Mouse (Mus musculus): ENCODE data around the gene Clgn.
"Not testable (repeated sequence)": the region's sequence is repeated elsewhere in the genome, so short reads cannot be mapped to it uniquely, and the experiment has no call there.

Gene Clgn

DNA sequence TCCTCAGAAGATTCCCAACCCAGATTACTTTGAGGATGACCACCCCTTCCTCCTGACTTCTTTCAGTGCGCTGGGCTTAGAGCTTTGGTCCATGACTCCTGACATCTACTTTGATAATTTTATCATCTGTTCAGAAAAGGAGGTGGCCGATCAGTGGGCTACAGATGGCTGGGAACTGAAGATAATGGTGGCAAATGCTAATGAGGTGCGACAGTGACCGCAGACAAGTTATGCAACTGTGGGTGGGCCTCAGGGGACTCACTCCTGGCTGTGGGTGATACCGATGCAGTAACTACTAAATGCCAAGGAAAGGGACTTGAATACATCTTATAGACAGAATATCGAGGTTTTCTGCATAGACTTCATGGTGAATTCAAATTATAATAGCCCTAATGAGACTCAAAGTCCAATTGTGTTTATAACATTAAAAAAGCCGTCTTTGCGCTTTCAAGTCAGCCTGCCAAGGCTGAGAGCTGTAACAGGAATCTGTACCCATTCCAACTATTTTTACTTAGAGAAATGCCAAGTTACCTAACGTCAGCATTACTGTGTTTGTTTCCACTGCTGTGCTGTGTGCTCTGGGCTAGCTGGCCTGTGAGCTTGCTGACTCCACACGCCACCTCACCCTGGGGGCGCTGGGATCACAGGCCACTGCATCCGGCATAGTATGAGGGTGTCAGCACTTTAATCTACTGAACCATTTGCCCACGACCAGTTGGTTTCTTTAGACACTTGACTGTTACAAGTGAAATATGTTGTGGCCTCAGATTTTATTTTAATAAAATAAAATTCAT lies 33.6 kb downstream of the Clgn start:
- no peak for DNase-seq

DNA sequence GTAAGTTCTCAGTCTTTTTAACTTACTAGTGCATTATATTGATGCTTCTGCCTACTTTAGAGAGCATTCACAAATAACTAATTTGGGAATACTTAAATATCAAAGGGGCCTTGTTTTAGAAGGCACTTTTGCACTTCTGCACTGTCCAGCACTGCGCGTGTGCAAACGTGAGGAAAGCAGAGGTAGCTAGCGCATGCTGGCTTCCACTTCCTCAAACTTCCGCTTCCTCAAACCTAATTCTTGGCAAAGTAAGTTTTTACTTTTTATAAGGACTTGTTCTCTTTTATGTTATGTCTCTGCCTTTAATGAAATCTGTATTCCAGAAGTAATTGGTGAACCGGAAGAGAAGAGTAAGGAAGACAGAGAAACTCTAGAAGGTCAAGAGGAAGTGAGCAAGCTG lies 35.5 kb downstream of the Clgn start:
- DNase-seq, result no peak

- no peak for DNase-seq
These were observed 36.6 kb downstream of the Clgn start for GRCm38 (mm10) chr8:83426104-83426759.

GRCm38 (mm10) chr8:83426949-83427348 lies 37.3 kb downstream of the Clgn start:
- DNase-seq, result no peak

- not testable (repeated sequence) for DNase-seq
These were observed 39.0 kb downstream of the Clgn start for GRCm38 (mm10) chr8:83428621-83429020.

- DNase-seq, result no peak
These were observed 39.4 kb downstream of the Clgn start for GRCm38 (mm10) chr8:83429071-83429524.

DNA sequence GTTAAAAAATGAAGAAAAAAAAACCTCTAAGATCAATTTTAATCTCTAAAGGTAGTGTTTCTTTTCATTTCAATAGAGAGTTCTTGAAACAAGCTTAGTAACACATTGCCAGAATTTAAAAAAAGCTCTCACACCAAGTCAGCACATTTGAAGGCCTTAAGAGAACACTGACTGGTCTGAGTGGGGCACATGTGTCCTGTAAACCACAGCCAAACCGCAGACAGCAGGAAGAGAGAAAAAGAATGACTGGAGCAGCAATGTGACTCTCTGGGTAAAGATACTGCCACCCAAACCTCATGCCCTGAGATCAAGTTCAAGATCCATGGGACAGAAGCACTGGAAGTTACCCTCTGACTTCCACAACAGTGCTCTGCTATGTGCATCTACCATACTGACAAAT lies 47.4 kb downstream of the Clgn start:
- DNase-seq, result no peak

- DNase-seq, result no peak
These were observed 52.1 kb downstream of the Clgn start for GRCm38 (mm10) chr8:83441656-83442242.

DNA sequence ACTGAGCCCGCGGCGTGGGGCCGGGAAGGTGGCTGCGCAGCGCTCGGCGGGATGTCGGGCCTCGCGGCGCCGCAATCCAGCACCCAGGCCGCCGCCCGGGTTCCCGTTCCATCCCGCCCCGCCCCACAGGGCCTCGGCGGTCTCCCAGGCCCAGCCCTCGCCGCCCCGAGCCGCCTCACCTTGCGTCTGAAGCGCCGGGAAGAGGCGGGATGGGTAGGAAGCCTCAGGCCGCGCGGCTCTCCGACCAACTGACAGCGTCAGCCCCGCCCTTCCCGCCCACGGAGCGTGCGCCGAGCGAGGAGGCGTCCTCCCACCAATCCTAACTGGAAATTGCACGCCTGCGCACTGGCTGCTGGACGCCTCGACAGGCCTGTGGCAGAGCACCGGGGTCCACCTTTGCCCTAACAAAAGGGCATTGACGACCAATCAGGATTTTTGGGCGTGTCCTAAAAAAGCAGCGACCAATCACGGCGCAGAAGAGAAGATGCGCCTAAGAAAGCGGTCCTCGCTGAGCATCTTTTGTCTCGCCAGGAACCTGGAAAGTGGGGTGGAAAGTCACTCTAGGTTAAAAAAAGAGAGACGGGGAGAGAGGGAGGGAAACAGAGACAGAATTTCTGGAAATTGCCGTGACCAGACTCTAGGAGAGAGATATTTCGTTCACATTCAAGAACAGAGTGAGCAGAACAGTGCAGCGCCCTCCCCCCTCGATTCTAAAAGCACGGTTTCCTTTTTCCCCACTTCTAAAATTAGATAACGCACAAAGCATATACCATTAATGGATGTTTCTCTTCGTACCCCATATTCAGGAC lies 52.8 kb downstream of the Clgn start:
- peak; percentile 97 for DNase-seq

DNA sequence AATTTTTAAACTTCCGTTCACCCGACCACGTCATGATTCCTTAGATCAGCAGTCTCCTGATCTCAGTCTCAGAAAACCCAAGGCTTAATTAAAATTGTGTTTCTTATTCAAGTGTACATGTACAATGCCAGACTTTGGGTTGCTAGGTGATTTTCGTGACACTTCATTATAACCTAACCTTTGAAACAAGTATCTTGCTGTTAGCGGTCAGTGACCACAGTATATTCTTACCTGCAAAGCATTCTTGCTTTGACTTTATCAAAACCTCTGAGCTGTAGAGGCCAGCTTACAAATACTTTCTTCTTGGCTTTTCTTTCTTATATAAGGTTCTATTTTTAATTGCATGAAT lies 53.4 kb downstream of the Clgn start:
- no peak for DNase-seq

- DNase-seq, result peak; percentile 20
These were observed 60.3 kb downstream of the Clgn start for GRCm38 (mm10) chr8:83449960-83450359.

- DNase-seq, result no peak
These were observed 61.4 kb downstream of the Clgn start for GRCm38 (mm10) chr8:83451056-83451455.

GRCm38 (mm10) chr8:83457121-83457520 lies 67.5 kb downstream of the Clgn start:
- no peak for DNase-seq

DNA sequence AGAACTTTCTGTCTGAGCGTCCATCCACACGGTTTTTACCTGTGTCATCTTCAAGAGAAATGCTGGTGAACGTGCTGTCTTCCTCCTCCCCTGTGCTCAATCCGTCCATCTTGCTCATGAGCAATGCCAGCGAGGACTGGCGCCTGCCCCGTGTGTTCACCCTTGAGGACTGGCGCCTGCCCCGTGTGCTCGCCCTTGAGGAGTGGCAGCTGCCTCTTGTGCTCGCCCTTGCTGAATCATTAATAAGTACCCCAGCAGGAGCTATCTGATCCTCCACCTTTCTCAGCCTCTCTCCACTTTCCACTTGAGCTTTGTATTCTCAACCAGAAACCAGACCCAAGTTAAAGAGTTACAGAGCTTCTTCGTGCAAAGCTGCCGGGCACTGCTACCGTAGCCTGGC lies 68.6 kb downstream of the Clgn start, which contains the start of gene Scoc:
Scoc (minus strand) TSS at position 170 of the 400 bp plus-strand sequence.
- DNase-seq, result no peak

DNA sequence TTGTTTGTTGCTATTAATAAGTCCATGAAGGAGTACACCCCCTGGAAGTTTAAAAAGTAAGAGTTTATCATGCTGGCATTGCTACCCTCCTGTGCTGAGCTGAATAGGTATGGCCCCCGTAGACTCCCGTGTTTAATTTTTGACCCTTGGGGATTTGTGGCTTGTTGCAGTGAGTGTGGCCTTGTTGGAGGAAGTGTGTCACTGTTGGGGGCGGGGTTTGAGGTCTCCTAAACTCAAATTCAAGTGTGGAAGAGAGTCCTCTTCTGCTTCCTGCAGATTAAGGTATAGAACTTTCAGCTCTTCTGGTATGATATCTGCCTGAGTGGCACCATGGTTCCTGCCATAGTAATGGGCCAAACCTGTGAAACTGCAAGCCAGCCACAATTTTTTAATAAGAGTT lies 69.9 kb downstream of the Clgn start:
- DNase-seq, result no peak
